Comparison of ENCODE assay signal across 18 mouse cellular contexts in the genomic region with DNA sequence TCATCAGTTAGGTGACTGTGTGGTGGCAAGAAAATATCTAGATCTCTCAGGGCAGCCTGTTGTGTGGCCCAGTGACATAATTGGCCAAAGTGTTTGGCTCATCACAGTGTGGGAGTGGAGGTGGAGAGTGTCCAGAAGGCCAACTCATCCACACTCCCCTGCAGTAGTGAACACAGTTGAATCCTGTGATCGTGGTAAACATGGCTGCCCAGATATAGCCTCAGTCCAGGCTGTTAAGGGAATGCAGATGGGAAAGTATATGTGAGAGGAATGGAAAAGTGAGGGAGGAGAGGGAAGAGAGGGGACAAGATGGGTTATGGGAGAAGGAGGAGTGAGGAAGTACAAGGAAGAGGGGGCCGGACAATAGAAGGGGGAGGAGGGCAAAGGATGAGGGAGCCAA. TPM values are rescaled to one million over a fixed set of nuclear protein-coding genes. Genes with fewer than 3 reads are reported as not detected.
"Had no signal": no experiment of that assay in that cellular context is flagged by ENCODE, and none has a peak within 500 bp of the region (broad histone marks: within the 10 kb centered on the region; RNA-seq: fewer than 3 reads in every experiment).

No protein-coding gene starts in this region.

- H3K9ac ChIP-seq: liver, embryonic 12.5 days; midbrain, embryonic 13.5 days; neural tube, embryonic 15.5 days had no signal

- H3K27me3 ChIP-seq: liver, embryonic 12.5 days; midbrain, embryonic 13.5 days; neural tube, embryonic 15.5 days had no signal

- H3K9me3 ChIP-seq: limb, embryonic 10.5 days; liver, embryonic 12.5 days; midbrain, embryonic 13.5 days; neural tube, embryonic 15.5 days had no signal

- H3K4me2 ChIP-seq: liver, embryonic 12.5 days; midbrain, embryonic 13.5 days; neural tube, embryonic 15.5 days had no signal

- DNase-seq: right cerebral cortex, adult 18-20 months; right cerebral cortex, postnatal 25 days; thymus, adult 18-20 months; thymus, postnatal 14 days had no signal

- H3K4me3 ChIP-seq: left cerebral cortex, adult 2 months; limb, embryonic 10.5 days; liver, embryonic 12.5 days; midbrain, embryonic 13.5 days; myocyte; neural tube, embryonic 15.5 days had no signal

- H3K36me3 ChIP-seq: limb, embryonic 10.5 days; liver, embryonic 12.5 days; midbrain, embryonic 13.5 days; neural tube, embryonic 15.5 days had no signal

- H3K4me1 ChIP-seq: limb, embryonic 10.5 days; liver, embryonic 12.5 days; midbrain, embryonic 13.5 days; neural tube, embryonic 15.5 days had no signal

- ATAC-seq: liver, embryonic 12.5 days; midbrain, embryonic 13.5 days had no signal

- H3K27ac ChIP-seq: left cerebral cortex, adult 2 months; limb, embryonic 10.5 days; liver, embryonic 12.5 days; midbrain, embryonic 13.5 days; neural tube, embryonic 15.5 days had no signal

RNA-seq across cellular contexts. Expression of gene Serpina3c, which starts 25.3 kb away (rescaled TPM):
- total RNA-seq: left cerebral cortex, adult 2 months; left cerebral cortex, postnatal 14 days; megakaryocyte progenitor cell, adult 5-6 weeks had no signal
- polyA plus RNA-seq: kidney, embryonic 16.5 days; limb, embryonic 10.5 days; liver, embryonic 12.5 days; midbrain, embryonic 13.5 days; myocyte; neural tube, embryonic 11.5 days; neural tube, embryonic 15.5 days; stomach, embryonic 16.5 days had no signal

RNA-seq across cellular contexts. Expression of gene Serpina3f, which starts 35.4 kb away (rescaled TPM):
- total RNA-seq: layer of hippocampus, postnatal 25 days; left cerebral cortex, adult 2 months; left cerebral cortex, postnatal 14 days had no signal
- polyA plus RNA-seq: limb, embryonic 10.5 days; myocyte; neural tube, embryonic 11.5 days had no signal

RNA-seq across cellular contexts. Expression of gene Serpina3b, which starts 51.2 kb away (rescaled TPM):
- total RNA-seq: layer of hippocampus, postnatal 25 days; left cerebral cortex, adult 2 months; left cerebral cortex, postnatal 14 days; megakaryocyte progenitor cell, adult 5-6 weeks had no signal
- polyA plus RNA-seq: kidney, embryonic 16.5 days; limb, embryonic 10.5 days; lung, embryonic 16.5 days; midbrain, embryonic 13.5 days; myocyte; neural tube, embryonic 11.5 days; neural tube, embryonic 15.5 days; small intestine, adult 2 months; stomach, embryonic 16.5 days had no signal

RNA-seq across cellular contexts. Expression of gene Serpina3g, which starts 57.1 kb away (rescaled TPM):
- total RNA-seq: left cerebral cortex, adult 2 months had no signal
